Mouse (Mus musculus) embryonic fibroblast, embryonic 13.5 days (primary cell): ENCODE measurements around the gene Syt5. TPM values are rescaled to one million over a fixed set of nuclear protein-coding genes. Genes with fewer than 3 reads are reported as not detected.

Experiments
- H3K27ac ChIP-seq: 2 replicates; pipeline ENCODE4 v1.5.1; 2012; ENCODE audit warnings: low read length, control low read depth, inconsistent platforms; ENCODE audit not compliant: insufficient read depth
- H3K4me1 ChIP-seq: 2 replicates; pipeline ENCODE4 v1.6.1; 2011; ENCODE audit warnings: low read length; ENCODE audit not compliant: control insufficient read depth, insufficient read depth
- H3K4me3 ChIP-seq: 2 replicates; pipeline ENCODE4 v1.5.1; 2011; ENCODE audit warnings: mild to moderate bottlenecking, control low read depth, low read length; ENCODE audit not compliant: insufficient read depth
- CTCF ChIP-seq: IDR thresholded peaks from 2 replicates; pipeline ENCODE4 v1.5.1; 2011; ENCODE audit warnings: mild to moderate bottlenecking, control low read depth, low read length, moderate library complexity, borderline replicate concordance; ENCODE audit not compliant: insufficient read depth
- POLR2A ChIP-seq: IDR thresholded peaks from 2 replicates; pipeline ENCODE4 v1.6.1; 2011; ENCODE audit warnings: low read depth, mild to moderate bottlenecking, control low read depth, low read length, moderate library complexity
- polyA plus RNA-seq: library from polyadenylated mRNA; stranded (reverse); fragments of >200 nt; gene quantifications from 2 replicates; pipeline ENCODE4 v1.2.4, GENCODE M21; 2011; ENCODE audit warnings: low read depth; ENCODE audit not compliant: missing spikeins, insufficient read length

The Syt5 gene
- polyA plus RNA-seq, 1 experiment, result 1.7 TPM

DNA sequence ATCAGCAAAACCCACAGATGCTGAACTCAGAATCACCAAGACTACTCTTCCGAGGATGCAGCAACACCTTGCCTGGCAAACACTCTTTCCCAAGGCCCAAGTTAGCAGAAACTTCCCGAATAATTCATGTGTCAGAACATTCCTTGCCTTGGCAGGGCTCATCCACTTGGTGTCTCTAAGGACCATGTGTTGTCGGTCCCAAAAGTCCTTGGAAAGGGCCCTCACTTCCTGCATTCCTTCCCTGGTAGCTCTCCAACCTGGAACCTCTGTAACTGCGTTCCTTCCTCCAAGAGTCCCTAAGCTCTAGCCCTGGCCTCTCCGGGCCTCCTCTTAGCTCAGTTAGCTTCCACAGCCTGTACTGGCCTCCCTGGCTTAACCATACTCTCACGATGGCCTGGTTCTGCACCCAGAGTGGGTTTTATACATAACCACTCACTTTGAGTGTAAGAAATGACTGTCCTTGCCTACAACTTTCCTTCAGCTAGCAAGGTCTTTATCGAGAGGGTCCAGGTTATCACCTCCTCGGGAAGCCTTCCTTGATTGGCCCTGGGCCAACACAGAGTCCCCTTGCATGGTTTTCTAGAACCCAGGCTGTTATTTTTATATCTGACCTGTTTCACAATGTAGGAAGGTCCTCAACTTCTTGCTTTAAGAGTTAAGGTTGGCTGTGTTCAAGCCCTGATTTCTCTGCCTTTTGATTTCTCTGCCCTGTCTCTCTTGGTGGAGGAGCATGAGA is 35.7 kb downstream of the Syt5 start:
- TF ChIP-seq POLR2A, result no peak
- no peak for TF ChIP-seq CTCF
- Histone ChIP-seq H3K4me1 (no peaks in the 10 kb centered on the region), H3K27ac (no peak overlapping the region), H3K4me3 (no peak overlapping the region)

DNA sequence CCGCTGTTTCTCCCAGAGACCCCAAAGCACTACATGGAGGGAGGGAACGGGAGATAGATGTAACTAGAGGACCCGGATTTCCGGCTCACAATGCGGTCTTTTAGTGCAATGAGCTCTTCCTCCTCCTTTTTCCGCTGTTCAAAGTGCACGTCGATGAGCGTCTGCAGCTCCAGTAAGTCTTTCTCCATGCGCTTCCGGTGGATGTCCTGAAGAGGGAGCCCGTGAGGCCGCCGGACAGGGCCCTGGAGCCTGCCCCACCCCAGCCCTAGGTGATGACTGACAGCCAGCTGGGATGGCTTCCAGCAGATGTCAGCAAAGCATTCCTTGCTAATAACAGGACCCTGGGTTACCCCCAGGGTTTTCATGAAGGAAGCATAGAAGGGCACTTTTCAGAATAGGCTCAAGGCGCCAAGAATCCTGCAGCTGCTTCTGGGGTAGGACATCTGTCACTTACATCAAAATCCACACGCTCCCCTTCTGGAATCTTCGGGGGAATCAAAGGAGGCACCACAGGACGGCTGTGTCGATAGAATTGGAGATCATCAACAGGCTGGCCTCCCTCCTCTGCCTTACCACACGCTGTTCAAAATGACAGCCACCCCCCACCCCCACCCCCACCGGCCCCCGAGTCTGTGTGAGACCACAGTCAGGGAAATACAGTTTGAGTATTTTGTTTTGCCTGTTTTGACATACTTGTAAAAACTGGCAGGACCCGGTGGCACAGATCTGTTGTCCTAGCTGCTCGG is 37.3 kb downstream of the Syt5 start:
- TF ChIP-seq POLR2A (no peak), CTCF (peak; percentile 40)
- Histone ChIP-seq H3K4me1 (no peaks in the 10 kb centered on the region), H3K27ac (no peak overlapping the region), H3K4me3 (no peak overlapping the region)

- no peak overlapping the region for H3K27ac ChIP-seq
- no peaks in the 10 kb centered on the region for H3K4me1 ChIP-seq
- no peak overlapping the region for H3K4me3 ChIP-seq
- TF ChIP-seq POLR2A (no peak), CTCF (no peak)
Observed at GRCm38 (mm10) chr7:4508739-4509116, 38.6 kb downstream of the Syt5 start.

- Histone ChIP-seq H3K27ac (no peak overlapping the region), H3K4me3 (no peak overlapping the region), H3K4me1 (no peaks in the 10 kb centered on the region)
- TF ChIP-seq POLR2A, result no peak
- peak; percentile 6; the same call in 1 of the 2 replicates for TF ChIP-seq CTCF
Observed at GRCm38 (mm10) chr7:4508062-4508738, 39.1 kb downstream of the Syt5 start.

DNA sequence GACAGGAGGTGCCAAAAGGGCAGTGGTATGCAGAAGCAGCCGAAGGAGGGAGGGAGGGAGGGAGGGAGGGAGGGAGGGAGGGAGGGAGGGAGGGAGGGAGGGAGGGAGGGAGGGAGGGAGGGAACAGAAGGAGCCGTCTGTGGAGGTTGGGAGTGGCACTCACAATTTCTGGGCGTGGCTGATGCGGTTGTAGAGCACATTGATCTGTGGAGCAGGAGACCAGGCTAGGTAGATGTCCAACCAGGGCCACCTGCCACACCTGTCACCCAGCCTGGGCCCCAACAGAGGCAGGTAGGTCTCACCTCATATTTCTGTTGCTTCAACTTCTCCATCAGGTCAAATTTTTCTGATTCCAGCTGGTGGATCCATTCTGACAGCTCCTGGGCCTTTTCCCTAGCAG is 40.1 kb downstream of the Syt5 start:
- Histone ChIP-seq H3K27ac (no peak overlapping the region), H3K4me1 (no peaks in the 10 kb centered on the region), H3K4me3 (no peak overlapping the region)
- TF ChIP-seq POLR2A (no peak), CTCF (no peak)

GRCm38 (mm10) chr7:4504646-4505435 is 42.5 kb downstream of the Syt5 start:
- no peak for TF ChIP-seq CTCF
- TF ChIP-seq POLR2A, result no peak
- Histone ChIP-seq H3K27ac (no peak overlapping the region), H3K4me3 (no peak overlapping the region)

DNA sequence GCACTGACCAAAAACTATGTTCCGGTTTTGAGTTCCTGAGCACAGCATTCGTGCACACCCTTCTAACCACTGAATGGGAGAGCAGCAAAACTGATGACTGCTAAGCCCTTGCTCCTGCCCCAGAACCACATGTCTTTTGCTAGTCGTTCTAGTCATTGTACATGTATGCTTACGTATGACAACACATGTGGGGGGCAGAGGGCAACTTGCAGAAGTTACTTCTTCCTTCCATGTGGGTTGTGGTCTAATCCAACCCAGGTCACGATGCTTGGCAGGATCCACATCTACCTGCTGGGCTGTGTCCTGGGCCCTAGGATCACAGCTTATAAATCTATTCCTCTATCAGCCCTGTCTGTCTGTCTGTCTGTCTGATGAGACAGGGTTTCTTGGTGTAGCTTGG is 43.5 kb downstream of the Syt5 start:
- Histone ChIP-seq H3K4me3 (no peak overlapping the region), H3K27ac (no peak overlapping the region), H3K4me1 (peaks cover 11% of the 10 kb centered on the region)
- TF ChIP-seq POLR2A (no peak), CTCF (no peak)

More at GRCm38 (mm10) chr7:4504646-4505435, 42.5 kb downstream of the Syt5 start:
- H3K4me1 ChIP-seq, result peaks cover 2% of the 10 kb centered on the region; the same call in 1 of the 2 replicates

- H3K4me3 ChIP-seq, result no peak overlapping the region
- peaks cover 15% of the 10 kb centered on the region for H3K4me1 ChIP-seq
- TF ChIP-seq CTCF (no peak), POLR2A (no peak)
- no peak overlapping the region for H3K27ac ChIP-seq
Observed at GRCm38 (mm10) chr7:4503100-4503499, 44.2 kb downstream of the Syt5 start.

- peaks cover 15% of the 10 kb centered on the region for H3K4me1 ChIP-seq
- H3K4me3 ChIP-seq, result peak overlapping the region; percentile 77
- H3K27ac ChIP-seq, result peak overlapping the region; percentile 85; the same call in 1 of the 2 replicates
- TF ChIP-seq CTCF, result no peak
- TF ChIP-seq POLR2A, result peak; percentile 37; the same call in 1 of the 2 replicates
Observed at GRCm38 (mm10) chr7:4502421-4503090, 44.8 kb downstream of the Syt5 start.
